Mouse (Mus musculus) embryo, embryonic 9.5 days (tissue): ENCODE data around the gene Kif13a.
A peak's percentile ranks its signal among the peaks of the same experiment; 100 is the strongest.

Experiments
- DNase-seq: peaks from one replicate; pipeline ENCODE4 v3.0.0-alpha.2; 2017; ENCODE audit errors: extremely low spot score

Kif13a gene

DNA sequence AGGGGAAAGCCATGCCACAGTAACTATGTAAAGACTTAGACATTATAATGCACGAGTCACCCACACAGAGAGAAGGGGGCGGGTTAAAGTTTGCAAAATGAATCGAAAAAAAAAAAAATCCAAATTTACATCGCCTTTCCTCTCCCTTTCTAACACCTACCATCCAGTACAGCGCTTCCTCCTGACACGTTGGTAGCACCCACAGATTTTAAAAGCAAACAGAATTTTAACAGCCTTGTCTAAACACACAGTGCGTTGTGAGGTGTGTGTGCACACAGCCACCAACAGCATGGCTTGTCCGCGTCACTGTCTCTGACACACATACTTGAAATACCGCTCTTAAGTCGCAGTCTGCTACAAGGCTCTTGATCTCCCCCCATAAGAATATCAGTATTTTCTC is 94.3 kb downstream of the Kif13a start:
- no peak for DNase-seq

DNA sequence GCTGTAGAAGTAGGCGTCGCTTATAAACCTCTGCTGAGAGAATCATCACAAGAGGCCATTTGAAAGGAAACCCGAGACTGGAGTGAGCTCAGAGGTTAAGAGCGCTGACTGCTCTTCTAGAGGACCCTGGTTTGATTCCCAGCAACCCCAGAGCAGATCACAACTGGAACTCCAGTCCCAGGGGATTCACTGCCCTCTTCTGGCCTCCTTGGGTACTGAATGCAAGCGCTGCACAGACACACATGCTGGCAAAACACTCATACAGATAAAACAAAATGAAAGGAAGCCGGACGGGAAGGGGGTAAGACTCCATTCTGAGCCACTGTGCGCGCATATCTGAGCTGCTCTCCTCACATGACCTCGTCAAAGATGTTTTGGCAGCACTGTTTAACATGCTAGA is 94.9 kb downstream of the Kif13a start:
- DNase-seq = no peak

DNA sequence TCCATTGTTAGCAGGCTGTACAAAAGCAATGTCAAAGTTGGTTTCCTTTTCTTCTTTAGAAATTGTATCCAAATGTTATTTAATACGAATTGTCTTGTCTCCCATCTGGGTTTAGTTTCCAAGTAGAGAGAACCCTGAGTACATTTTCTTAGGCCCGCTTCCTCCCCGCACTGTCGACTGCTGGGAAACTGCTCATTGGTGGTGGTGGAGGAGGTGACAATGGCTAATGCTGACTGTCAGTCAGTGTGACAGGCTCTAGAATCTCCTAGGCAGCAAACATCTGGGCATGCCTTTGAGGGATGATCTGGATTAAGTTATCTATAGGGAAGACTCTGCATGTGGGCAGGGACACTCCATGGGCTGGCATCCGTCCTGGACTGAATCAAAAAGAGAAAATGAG is 96.1 kb downstream of the Kif13a start:
- no peak for DNase-seq

DNA sequence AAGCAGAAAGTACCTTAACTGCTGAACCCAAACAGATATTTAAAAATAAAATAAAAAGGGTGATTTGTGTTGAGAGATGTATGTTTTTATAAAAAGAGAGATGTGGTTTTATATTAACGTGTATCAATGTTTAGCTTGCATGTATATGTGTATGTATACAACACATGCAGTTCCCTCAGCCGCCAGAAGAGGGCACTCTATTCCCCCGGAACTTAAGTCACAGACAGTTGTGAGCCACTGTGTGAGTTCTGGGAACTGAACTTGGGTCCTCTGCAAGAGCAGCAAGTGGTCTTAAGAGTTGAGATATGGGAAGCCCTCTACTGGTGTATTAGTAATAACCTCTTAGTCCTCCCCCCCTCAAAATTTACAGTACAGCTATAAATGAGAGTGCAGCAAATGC is 96.7 kb downstream of the Kif13a start:
- DNase-seq = no peak

DNA sequence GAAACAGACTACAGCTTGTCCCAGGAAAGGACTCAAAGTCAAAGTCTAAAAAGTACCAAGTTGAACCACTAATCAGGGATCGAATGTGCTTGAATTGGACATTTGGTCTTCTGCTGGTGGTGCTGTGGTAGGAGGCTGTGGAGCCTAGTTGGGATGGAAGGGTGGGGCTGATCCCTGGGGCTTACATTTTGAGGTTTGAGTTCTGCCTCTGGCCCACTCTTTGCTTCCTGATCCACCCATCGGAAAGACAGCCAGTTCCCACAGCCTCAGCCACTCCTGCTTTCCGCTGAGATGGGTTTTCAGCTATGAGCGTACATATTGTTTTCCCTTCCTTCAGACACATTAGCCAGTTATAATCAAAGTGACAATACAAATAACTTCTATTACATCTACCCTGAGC is 106.4 kb downstream of the Kif13a start:
- DNase-seq = no peak

DNA sequence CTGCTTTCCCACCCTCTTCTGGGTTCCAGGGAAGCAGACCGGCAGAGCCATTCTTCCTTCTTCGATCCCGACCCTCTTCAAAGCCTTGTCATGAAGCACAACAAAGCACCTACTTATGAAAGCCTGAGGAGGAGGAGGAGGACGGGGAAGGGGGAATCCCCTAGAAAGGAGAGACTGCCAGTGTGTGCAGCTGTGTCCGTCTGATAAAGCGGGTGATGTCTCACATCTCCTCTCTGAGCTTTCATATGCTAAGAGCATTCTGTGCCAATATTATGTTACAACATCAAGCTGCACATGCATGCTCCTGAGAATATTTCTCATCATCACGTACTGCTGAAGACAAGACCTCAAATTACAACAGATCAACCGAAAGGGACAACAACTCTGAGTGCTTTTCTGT is 107.5 kb downstream of the Kif13a start:
- no peak for DNase-seq

DNA sequence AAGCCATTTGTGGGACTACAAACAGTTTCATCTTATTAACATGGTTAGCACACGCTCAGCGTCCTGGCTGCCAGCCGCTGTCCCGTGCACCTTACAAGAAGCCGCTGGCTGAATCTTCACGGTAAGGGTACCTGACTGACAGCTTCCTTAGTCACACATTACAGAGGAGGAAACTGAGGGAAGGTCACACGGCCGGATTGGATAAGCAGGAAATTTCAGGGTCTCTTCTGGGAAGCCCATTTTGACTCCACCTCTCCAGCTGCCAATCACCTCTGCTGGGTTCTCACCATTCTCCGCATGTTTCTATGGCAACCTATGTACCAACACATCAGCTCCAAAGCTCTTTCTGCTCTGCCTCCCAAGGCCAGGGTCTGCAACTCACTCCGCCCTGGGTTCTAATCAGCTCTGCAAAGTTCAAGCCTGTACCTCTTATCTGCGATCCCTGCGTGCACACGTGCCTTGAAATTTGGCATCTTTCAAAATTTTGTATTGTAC is 109.9 kb downstream of the Kif13a start:
- DNase-seq = no peak

DNA sequence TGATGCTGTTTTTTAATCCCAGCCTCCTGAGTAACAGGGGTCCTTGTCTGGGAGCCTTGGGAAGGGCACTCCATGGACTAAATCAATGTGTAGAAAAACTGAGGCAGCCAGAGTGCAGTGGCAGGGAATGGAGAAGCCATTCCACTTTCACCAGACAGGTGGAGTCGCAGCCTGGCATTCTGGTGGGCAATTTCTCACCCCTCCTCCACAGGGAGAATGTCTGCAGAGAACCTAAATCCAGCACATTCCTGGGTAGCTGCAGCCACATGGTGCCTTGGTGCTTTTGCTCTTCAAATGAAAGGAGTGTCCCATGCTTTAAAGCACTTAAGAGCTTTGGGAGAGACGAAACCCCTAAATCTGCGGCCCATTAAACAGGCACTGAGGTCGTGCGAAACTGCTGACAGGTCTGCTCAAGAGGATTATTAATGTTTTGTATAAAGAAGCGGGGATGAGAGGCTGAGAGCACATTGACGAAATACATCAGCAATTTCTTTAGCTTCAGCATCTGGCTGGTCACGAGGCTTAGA is 110.4 kb downstream of the Kif13a start:
- DNase-seq = no peak

DNA sequence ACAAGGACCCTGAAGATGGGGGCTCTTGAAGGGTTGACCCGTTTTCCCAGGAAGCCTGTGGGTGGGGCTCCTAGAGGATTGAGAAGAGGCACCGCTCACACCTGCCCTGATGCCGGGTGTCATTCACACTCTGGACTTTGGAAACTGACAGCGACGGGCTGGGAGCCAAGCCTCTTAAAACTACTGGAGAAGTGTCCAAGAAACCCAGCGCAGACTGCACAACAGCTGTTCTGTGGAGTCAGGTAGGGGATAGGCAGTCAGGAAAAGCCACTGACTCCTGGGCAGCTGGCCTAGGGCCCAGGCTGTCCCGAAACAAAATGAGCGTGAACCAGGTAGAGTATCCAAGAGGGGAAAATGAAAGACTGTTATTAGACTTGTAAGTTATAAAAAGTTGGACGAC is 111.3 kb downstream of the Kif13a start:
- no peak for DNase-seq

DNA sequence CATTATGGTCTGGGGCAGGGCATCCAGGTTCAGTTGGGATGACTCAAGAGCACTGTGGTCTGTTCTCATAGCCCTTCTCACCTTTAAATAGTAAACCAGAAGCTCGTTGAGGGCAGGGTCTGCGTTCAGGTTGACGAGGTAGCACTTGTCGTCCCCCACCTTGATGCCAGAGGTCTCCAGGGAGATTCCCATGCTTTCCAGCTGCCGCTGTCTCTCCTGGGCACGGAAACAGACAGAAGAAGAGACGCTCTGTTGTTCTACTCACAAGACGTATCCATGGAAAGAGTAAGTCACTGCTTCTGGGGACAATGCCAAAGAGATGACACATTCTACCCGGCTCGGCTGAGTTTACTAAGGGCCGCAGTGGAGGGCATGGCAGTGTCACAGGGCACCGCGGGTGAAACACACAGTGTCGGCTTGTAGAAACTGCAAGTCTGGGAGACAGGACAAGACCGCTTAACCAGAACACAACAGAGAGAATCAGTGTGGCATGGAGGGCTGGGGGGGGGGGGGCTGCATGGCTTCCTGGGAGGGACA is 117.0 kb downstream of the Kif13a start:
- DNase-seq = no peak

DNA sequence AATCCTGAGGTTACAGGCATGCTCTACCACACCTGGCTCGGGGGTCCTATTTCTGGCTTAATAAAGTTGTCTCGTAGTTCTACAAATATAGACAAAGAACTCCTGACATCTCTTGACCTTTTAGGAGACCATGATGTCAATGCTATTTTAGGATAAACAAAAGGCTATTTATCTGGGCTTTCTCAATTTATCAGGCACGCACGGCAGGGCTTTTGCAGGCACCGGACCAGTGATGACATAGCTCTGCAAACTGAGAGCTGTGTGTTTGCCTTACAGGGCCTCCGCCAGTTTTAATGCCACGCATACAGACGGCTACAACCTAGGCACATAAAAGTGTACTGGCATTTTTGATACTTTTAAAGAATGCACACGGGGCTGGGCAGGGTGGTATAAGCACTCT is 118.0 kb downstream of the Kif13a start:
- no peak for DNase-seq

DNA sequence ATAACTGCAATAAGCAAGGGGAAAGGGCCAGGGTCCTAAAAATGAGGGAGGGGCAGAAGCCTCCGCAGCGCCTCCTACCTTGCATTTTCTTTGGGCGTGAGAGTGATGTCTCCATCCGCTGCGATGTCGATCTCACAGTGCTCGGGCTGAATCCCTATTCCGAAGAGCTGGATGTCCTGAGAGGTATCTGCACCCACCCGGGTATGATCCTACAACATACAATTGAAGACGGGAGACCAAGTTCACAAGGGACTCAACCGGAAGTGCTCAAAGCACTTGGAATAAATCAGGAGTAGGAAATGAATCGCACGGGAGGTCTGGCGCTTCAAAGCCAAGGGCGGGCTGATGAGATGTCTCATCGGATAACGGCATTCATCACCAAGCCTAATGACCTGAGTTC is 119.1 kb downstream of the Kif13a start:
- no peak for DNase-seq

DNA sequence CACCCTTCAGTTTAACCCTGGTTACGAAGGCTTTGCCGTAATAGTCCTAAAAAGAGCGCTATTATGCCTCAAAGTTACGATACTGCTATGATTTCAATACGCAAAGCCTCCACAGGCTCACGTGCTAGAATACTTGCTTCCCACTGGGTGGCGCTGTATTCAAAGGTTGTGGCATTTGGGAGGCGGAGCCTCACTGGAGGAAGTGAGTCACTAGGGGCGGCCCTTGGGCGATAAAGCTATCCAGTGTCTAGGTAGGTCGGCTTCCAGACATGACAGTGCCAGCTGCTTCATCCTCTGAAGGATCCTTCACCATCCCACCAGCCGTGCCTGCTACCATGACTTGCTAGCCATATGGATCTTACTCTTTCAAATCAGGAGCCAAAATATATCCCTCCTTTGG is 119.6 kb downstream of the Kif13a start:
- peak; percentile 22 for DNase-seq

DNA sequence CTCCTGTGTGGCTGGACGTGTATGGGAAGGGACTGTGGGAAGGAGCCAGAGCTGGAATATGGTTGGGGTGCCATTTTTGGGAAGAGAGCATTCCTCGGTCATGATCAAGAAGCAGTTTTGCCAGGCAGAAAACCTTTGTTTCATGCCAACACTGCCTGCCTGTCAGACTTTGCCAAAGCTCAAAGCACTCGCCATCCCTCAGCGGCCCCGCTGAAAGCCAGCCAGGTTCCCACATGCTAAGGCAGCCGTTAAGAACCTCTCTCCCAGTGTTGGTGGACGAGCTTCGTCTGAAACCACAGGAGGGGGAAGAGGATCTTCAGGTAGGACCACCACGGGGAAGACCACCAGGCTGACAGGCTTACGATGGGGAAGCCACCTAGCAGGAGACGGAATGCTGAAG is 121.8 kb downstream of the Kif13a start:
- DNase-seq = no peak

DNA sequence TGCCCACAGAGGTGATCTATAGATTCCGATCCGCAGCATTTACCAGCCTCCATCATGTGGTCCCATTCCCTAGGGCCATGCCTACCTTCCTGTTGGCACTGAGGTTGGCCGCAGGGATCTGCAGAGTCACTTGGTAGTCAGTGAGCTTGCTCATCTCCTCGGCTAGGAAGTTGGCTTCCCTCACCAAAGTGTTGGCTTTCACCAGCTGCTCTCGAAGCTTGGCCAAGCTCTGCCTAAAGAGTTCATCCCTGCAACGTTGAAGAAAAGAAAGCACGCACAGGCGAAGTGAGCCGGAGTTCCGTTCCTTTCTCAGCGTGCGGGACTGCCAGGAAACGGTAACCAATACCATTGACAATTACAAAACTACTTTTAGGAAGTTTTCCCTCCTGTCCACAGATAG is 128.5 kb downstream of the Kif13a start:
- DNase-seq = no peak

DNA sequence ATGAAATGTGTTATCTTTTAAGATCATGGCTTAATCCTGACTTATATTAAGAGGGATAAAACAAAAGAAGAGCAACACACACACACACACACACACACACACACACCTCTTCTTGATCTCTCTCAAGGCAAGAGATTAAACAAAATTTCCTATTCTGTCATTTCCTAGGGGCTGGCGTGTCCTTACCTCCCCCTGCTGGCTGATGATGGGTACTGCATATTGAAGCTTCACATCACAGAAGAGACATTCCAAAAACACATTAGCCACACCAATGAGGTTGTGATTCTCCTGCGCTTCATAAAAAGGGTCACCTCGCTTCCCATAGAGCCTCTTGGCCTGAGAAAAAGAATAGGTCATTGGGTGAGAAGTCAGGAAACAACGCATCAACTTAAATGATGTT is 131.5 kb downstream of the Kif13a start:
- peak; percentile 41 for DNase-seq

DNA sequence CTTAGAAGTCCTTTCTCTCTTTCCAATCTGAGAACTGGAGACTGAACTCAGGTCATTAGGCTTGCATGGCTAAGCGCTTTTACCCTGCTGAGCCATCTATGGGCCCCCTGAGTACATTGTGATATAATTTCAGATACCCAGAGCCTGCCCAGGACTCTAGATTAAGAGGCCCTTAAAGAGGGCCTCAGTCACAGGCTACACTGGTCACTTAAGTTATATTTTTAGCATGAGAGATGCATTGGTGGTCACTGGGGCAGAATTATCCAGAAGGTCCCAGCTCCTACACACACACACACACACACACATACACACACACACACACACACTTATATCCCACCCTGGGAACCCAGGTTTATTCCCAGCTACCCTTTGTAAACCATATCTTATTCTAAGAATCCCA is 133.3 kb downstream of the Kif13a start:
- DNase-seq = no peak

DNA sequence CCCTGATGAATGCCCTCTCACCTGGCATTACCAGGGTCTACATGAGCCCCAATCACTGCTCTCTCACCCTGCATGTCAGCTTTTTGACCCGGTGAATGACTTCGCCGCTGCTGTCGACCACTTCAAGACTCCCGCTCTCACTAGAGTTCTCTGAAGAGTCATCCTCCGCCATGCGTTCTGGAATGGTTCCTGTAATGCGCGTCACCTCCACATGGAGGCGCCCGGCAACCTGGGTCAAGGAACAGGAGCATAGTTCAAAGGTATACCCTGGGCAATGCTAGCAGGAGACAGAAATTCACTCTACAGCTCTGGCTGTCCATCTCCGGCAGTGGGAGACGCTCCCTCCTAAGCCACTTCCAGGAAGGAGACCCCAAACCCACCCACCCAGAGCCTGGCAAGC is 135.8 kb downstream of the Kif13a start:
- peak; percentile 25 for DNase-seq

DNA sequence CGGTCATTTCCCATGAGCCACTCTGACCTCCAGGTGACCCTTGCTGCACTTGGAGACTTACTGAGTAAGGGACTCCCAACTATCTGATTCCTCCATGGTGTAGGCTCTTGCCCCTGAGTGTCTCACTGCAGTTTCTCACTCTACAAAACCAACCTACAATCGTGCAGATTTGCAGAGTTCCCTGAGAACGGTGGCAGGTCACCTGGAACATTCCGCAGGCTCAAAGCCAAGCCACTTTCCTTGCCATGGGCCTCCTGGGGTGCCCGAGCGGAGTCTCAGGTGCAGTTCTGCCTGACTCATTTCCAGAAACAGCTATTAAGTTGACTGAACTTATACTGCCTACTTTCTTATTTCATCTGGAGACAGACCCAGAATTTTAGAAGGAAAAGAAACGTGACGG is 141.2 kb downstream of the Kif13a start:
- no peak for DNase-seq

DNA sequence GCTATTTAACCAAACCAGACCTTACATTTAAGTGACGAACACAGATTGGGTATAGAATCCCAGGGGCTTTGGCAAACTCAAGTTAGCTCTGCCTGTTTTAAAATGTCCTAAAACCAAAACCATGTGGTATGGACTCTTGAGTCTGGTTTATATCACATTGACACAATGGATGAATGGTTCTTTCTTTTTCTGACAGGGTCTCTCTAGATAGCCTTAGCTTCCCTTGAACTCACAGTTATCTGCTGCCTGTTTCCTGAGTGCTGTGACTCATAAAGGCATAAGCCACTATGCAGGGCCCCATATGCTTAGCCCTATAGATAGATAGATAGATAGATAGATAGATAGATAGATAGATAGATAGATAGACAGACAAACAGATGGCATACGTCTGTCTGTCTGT is 142.8 kb downstream of the Kif13a start:
- no peak for DNase-seq

DNA sequence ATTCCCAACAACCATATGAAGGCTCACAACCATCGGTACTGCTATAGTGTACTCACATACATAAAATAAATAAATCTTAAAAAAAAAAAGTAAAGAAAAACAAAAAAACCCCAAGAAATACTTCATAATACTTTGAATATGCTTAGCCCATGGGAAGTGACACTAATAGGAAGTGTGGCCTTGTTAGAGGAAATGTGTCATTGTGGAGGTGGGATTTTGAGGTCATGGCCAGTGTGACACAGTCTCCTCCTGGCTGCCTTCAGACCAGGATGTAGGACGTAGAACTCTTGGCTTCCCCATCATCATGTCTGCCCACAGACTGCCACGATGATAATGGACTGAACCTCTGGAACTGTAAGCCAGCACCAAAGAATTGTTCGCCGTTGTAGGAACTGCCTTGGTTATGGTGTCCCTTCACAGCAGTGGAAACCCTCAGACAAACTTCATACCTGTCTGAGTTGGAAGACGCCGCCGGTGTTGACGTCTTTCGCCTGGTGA is 143.6 kb downstream of the Kif13a start:
- no peak for DNase-seq

DNA sequence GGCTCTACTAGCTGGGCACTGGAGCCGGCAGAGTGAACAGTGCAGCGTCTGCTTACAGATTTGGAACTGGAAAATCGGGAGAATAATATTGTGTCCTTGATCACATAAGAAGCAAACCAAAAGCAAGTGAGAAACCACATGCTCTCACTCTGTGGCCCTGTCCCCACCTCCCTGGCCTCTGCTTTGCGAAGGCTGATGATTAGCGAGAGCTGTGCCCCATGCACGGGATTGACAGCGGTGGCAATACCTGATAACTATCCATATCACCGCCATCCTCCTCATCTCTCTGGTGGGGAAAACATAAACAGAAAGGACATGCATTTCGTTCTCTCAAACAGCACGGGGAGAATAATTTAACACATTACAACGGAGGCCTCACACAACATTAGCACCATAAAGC is 149.3 kb downstream of the Kif13a start:
- no peak for DNase-seq

DNA sequence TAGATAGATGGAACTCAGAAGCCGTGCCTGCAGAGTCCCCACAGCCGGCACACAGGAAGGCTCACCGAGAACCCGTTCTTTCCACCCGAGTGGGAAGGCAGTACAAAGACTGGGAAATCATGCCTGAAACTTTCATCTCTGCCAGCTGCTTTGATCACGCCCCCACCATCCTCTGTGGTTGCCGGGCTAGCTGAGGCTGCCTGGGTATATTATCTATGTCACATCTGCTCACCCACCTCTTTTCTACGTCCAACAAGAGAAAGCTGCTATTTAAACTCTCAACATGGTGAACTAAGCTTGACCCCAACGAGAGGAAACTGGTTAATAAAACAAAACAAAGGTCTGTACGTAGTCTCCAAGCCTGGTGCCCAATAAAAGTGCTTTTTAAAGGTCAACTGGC is 149.8 kb downstream of the Kif13a start:
- no peak for DNase-seq

DNA sequence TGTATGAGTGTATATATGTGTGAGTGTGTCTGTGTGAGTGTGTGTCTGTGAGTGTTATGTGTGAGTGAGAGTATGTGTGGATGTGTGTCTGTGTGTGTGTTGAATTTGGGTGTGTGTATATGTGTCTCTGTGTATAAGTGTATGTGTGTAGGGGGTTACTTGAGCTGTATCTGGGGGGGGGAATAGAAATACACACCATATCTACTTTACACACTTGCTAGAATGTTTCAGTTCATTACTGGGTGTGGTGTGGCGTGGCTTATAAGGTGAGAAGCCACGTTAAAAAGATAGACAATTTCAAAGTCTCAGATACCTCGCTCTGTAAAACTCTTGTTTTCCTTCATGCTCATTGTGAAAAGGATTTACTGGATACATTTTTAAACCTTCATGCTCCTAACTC is 152.2 kb downstream of the Kif13a start:
- DNase-seq = no peak
